Mouse (Mus musculus): ENCODE data around the gene Macf1. TPM values are rescaled to one million over a fixed set of nuclear protein-coding genes. Genes with fewer than 3 reads are reported as not detected.

Gene Macf1
- polyA plus RNA-seq, 1 experiment from 2014 or later = 43.7 TPM

DNA sequence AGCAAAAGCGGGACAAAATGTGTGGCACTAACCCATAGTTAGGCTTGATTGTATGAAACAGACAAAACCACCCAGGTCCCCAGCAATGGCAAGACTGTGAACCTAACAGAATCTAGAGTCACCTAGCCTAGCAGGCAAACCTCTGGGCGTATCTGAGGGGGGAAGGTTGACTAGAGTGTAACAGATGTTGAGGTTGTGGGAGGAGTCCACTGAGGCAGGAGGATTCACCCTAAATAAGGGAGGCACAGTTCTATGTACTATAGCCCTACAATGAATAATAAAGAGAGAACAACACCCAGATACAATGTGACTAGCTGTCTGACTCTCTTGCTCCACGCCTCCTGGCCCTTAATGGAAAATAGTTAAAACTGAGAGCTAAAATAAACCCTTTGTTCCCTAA, 7.9 kb upstream of the Macf1 start:
- no peak overlapping the region for H3K27ac ChIP-seq (replicated peaks)
- no peak for ATAC-seq (ENCODE audit: extremely low read depth, insufficient number of reproducible peaks, low FRiP score, low TSS enrichment)
- 82% methylated on average over 3 of the region's 3 CpGs for WGBS

DNA sequence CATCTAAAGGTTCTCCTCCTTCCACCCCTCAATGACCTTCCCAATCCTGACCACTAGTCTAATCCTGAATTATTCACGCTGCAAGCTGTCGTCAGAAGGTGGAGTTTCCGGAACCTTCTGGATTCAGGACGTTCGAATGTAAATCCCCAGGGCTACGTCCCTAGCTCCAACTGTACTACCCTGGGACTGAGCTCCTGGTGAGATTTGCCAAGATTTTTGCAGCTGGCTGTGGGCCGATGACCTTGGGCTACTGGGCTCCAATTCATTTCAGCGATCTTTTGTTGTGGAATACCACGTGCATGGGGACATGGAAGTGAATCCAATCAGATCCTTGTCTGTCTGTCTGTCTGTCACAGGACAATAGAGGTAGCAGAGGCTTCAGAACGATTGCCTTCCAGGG, 6.2 kb upstream of the Macf1 start:
- Histone ChIP-seq H3K9me3 (no peaks in the 10 kb centered on the region), H3K27me3 (replicated peaks) (peaks cover 8% of the 10 kb centered on the region; the same call in 1 of the 2 replicates), H3K27ac (replicated peaks) (no peak overlapping the region), H3K4me1 (peaks cover 13% of the 10 kb centered on the region), H3K4me3 (no peak overlapping the region), H3K4me2 (no peak overlapping the region), H3K36me3 (no peaks in the 10 kb centered on the region), H3K9ac (no peak overlapping the region)
- no peak for ATAC-seq (ENCODE audit: extremely low read depth, insufficient number of reproducible peaks, low FRiP score, low TSS enrichment)
- 77% methylated on average over 10 of the region's 10 CpGs for WGBS

More for the DNA sequence above, 7.9 kb upstream of the Macf1 start:
- H3K4me2 ChIP-seq = no peak overlapping the region
- H3K4me1 ChIP-seq = no peaks in the 10 kb centered on the region
- no peaks in the 10 kb centered on the region for H3K27me3 ChIP-seq (replicated peaks)
- H3K9ac ChIP-seq = no peak overlapping the region
- H3K36me3 ChIP-seq = no peaks in the 10 kb centered on the region
- H3K4me3 ChIP-seq = no peak overlapping the region
- H3K9me3 ChIP-seq = no peaks in the 10 kb centered on the region

DNA sequence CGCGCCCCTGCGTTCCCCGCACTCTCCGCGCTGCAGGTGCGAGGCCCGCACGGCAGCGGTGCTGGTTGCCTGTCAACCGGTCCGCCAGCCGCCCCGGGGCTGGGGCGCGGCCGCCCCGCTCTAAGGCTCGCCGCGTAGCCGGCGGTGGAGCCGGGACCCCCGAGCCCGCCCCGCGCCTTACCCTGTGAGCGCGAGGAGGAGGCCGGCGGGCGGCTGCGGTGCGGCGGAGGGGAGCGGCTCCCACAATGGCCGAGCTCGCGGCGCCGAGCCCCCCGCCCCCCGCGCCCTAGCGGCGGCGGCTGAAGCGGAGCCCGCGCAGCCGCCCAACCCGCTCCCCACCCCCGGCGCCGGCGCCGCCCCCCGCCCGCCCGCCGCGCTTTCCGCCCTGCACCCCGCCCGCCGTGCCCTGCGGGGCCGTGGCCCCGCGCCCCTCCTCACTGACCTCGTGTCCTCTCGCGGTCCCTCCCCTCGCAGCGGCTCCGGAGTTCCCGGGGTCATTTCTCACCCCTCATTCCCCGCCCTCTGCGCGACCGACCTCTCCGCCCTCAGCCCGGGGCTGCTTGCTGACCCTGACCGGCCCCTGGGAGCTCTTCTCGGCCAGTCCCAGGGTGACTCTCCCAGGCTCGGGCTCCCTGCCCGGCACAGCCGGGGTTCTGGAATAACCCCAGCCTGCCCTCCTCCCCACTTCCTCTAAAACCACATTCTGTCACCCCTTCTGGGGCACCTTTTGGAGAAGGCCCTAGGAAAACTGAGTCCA, 3.0 kb upstream of the Macf1 start:
- H3K27ac ChIP-seq (replicated peaks) = peak overlapping the region; percentile 50

DNA sequence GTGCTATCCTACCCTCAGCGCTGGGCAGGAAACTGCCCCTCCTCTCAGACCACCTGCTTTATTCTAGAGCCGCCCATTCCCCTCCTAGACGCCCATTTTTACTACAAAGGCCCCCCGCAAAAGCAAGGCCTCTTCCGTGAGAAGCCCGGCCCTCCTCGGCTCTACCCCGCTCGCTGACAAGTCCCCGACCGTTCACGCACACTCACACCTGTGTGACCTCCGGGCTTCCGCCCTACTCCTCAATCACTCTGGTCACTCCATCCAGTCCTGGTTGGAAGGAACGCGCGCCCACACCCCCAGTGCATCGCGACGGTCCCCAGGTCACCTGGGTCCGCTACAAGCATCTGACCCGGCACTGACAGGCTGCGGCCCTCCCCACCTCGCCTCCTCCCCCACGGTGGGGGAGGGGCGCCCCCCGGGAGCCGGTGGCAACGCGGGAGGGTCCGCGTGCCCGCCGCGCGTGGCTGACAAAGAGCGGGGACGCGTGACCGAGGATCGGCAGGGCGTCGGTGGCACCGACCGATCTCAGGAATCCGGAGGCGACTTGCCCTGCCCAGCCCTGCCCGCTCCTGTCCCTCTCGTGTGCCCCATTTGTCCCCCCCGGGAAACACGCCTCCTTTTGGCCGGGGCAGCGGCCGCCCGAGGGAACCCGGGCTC, 2.3 kb upstream of the Macf1 start:
- H3K27ac ChIP-seq (replicated peaks) = peak overlapping the region; percentile 50
- H3K9ac ChIP-seq = peak overlapping the region; percentile 93
- ATAC-seq (ENCODE audit: extremely low read depth, insufficient number of reproducible peaks, low FRiP score, low TSS enrichment) = no peak
- H3K4me2 ChIP-seq = peak overlapping the region; percentile 100
- peaks cover 26% of the 10 kb centered on the region for H3K4me1 ChIP-seq
- H3K36me3 ChIP-seq = peaks cover 16% of the 10 kb centered on the region
- peak overlapping the region; percentile 84 for H3K4me3 ChIP-seq
- under 1% methylated on average over 55 of the region's 56 CpGs for WGBS
- no peaks in the 10 kb centered on the region for H3K9me3 ChIP-seq
- peaks cover 14% of the 10 kb centered on the region; the same call in 1 of the 2 replicates for H3K27me3 ChIP-seq (replicated peaks)

More for the DNA sequence above, 3.0 kb upstream of the Macf1 start:
- WGBS = under 1% methylated on average over 58 of the region's 89 CpGs
- Histone ChIP-seq H3K4me1 (peaks cover 21% of the 10 kb centered on the region), H3K4me2 (peak overlapping the region; percentile 100), H3K36me3 (peaks cover 16% of the 10 kb centered on the region), H3K4me3 (peak overlapping the region; percentile 84), H3K9me3 (no peaks in the 10 kb centered on the region), H3K27me3 (replicated peaks) (peaks cover 14% of the 10 kb centered on the region; the same call in 1 of the 2 replicates), H3K9ac (peak overlapping the region; percentile 93)
- ATAC-seq (ENCODE audit: extremely low read depth, insufficient number of reproducible peaks, low FRiP score, low TSS enrichment) = no peak; the same call in 1 of the 2 replicates

DNA sequence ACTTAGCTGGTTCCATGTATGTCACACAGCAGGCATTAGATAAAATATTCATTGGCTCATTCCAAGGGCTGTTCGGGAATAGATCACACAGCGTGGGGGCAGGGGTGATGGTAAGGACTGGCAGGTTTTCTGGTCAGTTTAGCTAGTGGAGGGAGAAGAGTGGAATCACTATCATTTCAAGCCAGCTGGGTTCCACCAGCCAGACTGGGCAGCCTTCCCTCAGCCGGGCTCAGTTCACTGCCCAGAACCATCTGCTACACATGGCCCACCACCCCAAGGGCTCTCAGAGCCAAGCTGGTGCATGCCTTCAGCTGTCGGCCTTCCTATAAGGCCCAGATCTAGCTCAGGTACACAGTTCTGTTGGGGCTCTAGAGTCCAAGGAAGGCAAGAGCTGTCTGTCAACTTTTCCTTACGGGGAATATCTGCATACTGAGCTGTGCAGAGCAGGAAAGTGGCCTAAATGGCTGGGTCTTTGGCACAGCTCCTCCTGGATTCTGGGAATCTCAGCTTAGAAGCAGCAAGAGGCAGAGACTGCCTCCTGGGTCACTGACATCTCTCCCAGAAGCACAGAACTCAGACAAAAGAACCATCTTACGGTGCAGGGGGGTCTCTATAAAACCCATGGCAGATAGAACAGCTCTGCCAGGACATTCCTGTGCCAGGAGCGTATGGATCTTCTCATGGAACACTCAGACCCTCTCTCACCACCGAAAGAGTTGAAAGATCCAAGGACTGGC, 1.5 kb upstream of the Macf1 start:
- no peak overlapping the region for H3K27ac ChIP-seq (replicated peaks)
- WGBS = 50% methylated on average over 8 of the region's 8 CpGs
- H3K36me3 ChIP-seq = peaks cover 16% of the 10 kb centered on the region
- peaks cover 35% of the 10 kb centered on the region for H3K4me1 ChIP-seq
- peak overlapping the region; percentile 100 for H3K4me2 ChIP-seq
- peak overlapping the region; percentile 84 for H3K4me3 ChIP-seq
- no peaks in the 10 kb centered on the region for H3K9me3 ChIP-seq
- H3K27me3 ChIP-seq (replicated peaks) = peaks cover 14% of the 10 kb centered on the region; the same call in 1 of the 2 replicates
- no peak for ATAC-seq (ENCODE audit: extremely low read depth, insufficient number of reproducible peaks, low FRiP score, low TSS enrichment)
- H3K9ac ChIP-seq = peak overlapping the region; percentile 93

DNA sequence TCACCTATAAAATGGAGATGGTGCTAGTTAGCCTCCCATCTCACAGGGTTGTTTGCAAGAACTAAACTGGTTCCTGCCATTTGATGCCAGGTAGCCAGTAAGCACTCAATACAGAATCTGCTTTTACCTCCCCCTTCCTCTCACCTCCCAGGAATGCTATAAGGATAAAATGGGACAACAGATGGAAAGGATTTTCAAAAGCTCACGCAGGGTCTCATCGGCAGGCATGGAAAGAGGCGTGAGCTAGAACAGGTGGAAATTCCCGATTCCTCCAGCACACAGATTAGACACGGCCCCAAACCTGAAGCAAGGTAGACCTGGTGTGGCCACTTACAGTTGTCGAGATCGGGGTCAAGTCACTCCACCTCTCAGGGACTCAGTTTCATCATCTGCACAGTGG, 886 bp upstream of the Macf1 start:
- WGBS = 75% methylated on average over 7 of the region's 7 CpGs
- Histone ChIP-seq H3K27ac (replicated peaks) (no peak overlapping the region), H3K4me2 (no peak overlapping the region), H3K4me1 (peaks cover 41% of the 10 kb centered on the region), H3K9ac (no peak overlapping the region), H3K9me3 (no peaks in the 10 kb centered on the region), H3K27me3 (replicated peaks) (peaks cover 14% of the 10 kb centered on the region; the same call in 1 of the 2 replicates), H3K4me3 (no peak overlapping the region), H3K36me3 (peaks cover 16% of the 10 kb centered on the region)
- no peak for ATAC-seq (ENCODE audit: extremely low read depth, insufficient number of reproducible peaks, low FRiP score, low TSS enrichment)

DNA sequence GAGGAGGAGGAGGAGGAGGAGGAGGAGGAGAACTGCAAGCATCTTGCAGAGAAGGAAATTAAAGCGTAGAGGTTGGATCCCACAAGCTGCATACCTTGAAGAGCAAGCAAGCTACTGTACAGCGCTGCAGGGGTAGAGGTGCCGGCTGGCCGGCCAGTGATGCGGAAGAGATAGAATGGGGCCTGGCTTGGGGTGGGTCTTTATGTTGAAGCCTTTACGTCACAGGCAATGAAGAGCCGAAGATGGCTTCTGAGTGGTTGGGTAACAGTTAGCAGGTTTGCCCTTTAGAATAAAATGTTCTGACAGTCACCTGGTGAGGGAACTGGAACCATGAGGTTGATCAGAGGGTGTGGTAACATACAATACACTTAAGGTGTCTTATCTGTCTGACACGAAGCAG, 1.9 kb downstream of the Macf1 start:
- no peak for ATAC-seq (ENCODE audit: extremely low read depth, insufficient number of reproducible peaks, low FRiP score, low TSS enrichment)
- Histone ChIP-seq H3K36me3 (peaks cover 16% of the 10 kb centered on the region), H3K27ac (replicated peaks) (no peak overlapping the region), H3K27me3 (replicated peaks) (peaks cover 14% of the 10 kb centered on the region; the same call in 1 of the 2 replicates), H3K9ac (no peak overlapping the region), H3K4me2 (no peak overlapping the region), H3K4me3 (no peak overlapping the region), H3K9me3 (no peaks in the 10 kb centered on the region), H3K4me1 (peaks cover 45% of the 10 kb centered on the region)
- WGBS = 73% methylated on average over 8 of the region's 8 CpGs

DNA sequence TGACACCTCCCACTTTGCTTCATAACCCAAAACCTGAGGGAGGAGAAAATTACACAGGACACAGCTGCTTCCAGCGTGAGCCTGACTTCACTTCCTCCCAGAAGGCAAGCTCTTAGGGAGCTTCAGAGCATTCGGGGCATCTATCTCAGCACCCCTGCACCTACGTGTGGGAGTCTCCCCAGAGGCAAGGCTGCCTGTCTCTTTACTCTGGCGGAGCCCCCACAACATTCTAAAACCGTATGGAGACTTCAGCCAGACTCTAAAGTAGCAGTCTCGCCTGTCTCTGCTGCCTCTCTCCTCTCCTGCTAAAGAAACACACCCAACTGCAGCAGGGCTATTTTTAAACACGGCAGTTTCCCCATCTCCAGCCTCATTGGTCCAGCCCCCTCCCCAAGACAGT, 3.2 kb downstream of the Macf1 start:
- 17% methylated on average over 7 of the region's 7 CpGs for WGBS
- H3K9me3 ChIP-seq = no peaks in the 10 kb centered on the region
- peak overlapping the region; percentile 24 for H3K4me3 ChIP-seq
- peak overlapping the region; percentile 61 for H3K4me2 ChIP-seq
- H3K36me3 ChIP-seq = peaks cover 16% of the 10 kb centered on the region
- H3K4me1 ChIP-seq = peaks cover 46% of the 10 kb centered on the region
- peak overlapping the region; percentile 88 for H3K27ac ChIP-seq (replicated peaks)
- H3K27me3 ChIP-seq (replicated peaks) = peaks cover 10% of the 10 kb centered on the region; the same call in 1 of the 2 replicates
- ATAC-seq (ENCODE audit: extremely low read depth, insufficient number of reproducible peaks, low FRiP score, low TSS enrichment) = no peak; the same call in 1 of the 2 replicates
- H3K9ac ChIP-seq = peak overlapping the region; percentile 75

DNA sequence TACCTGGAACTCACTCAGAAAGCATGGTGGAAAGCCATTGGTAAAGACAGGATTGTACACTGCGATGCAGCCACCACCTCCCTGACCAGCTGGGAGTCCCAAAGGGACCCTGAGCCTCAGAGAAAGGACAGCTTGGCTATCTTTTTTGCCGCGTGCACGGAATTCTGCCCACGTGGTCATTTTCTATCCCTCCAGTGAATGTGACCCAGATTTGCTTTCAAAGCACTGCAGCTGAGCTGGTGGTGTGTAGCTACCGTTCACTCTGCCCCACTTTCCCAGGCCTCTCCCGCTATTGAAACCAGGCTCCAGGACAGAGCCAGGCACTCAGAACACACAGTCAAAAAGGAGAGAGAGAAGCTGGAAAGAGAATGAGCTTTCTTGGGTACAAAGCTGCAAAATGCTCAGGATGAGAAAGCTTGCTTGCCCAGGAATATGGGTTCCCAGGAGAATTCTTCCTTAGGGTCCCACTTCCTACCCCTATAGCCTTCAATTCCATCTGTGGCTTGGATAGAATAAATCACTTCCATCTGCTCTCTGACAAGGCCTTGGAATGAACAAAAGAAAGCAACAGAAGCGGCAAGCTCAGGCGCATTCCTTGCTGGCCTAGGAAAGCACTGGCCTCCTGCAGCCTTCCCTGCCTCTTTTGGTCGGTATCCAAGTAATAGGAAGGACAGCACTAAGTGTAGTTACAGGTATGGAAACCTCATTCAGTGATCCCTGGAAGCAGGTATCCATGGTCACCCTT, 6.9 kb downstream of the Macf1 start:
- Histone ChIP-seq H3K4me1 (peaks cover 32% of the 10 kb centered on the region), H3K9ac (peak overlapping the region; percentile 47)
- no peak for ATAC-seq (ENCODE audit: extremely low read depth, insufficient number of reproducible peaks, low FRiP score, low TSS enrichment)

DNA sequence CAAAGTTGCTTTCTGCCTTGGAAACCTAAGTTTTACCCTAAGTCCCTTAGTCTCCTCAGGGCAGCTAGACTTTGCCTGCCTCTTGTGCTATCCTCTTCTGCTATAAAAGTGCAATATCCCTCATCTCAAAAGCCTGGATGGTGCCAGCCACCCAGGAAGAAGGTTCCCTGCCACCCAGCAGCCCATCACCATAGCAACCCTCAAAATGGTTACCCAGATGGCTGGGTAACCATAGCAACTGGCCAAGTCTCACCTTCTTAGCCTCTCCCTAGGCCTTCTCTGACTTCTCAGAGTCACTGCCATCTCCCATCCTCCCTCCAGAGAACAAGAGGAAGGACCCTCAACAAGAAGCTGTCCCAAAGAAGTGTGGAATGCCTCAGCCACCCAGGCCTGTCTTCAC, 13.6 kb downstream of the Macf1 start:
- Histone ChIP-seq H3K27ac (replicated peaks) (no peak overlapping the region), H3K9me3 (no peaks in the 10 kb centered on the region), H3K4me2 (no peak overlapping the region), H3K27me3 (replicated peaks) (no peaks in the 10 kb centered on the region), H3K4me1 (peaks cover 31% of the 10 kb centered on the region), H3K36me3 (peaks cover 10% of the 10 kb centered on the region), H3K9ac (no peak overlapping the region), H3K4me3 (no peak overlapping the region)
- ATAC-seq (ENCODE audit: extremely low read depth, insufficient number of reproducible peaks, low FRiP score, low TSS enrichment) = no peak

More for the DNA sequence above, 6.9 kb downstream of the Macf1 start:
- Histone ChIP-seq H3K4me2 (no peak overlapping the region), H3K27ac (replicated peaks) (peak overlapping the region; percentile 48), H3K36me3 (peaks cover 2% of the 10 kb centered on the region; the same call in 1 of the 2 replicates), H3K27me3 (replicated peaks) (no peaks in the 10 kb centered on the region), H3K4me3 (no peak overlapping the region), H3K9me3 (no peaks in the 10 kb centered on the region)
- 52% methylated on average over 10 of the region's 10 CpGs for WGBS
